Mouse (Mus musculus) spleen, postnatal 0 days (tissue): Measurements from ENCODE around the gene Stxbp5. TPM values are rescaled to one million over a fixed set of nuclear protein-coding genes. Genes with fewer than 3 reads are reported as not detected.

Experiments used
- polyA plus RNA-seq: library from polyadenylated mRNA; unstranded; fragments of >200 nt; fragmentation: Nextera tagmentation; extraction: Ambion mirVana; gene quantifications from 2 replicates; pipeline ENCODE4 v1.2.1, GENCODE M21; 2015

Stxbp5 gene
- 4.7 and 5.8 TPM in 2 replicates for polyA plus RNA-seq

GRCm38 (mm10) chr10:9901071-9901696, at the start of gene Stxbp5:
Stxbp5 (minus strand) TSS chr10:9901079.

Other genes starting within 250 kb of the Stxbp5 start
- gene Samd5, start 225.9 kb downstream of the Stxbp5 start, polyA plus RNA-seq, result 0.63 and 0.75 TPM in 2 replicates